Mouse (Mus musculus) megakaryocyte, embryonic 14.5 days (primary cell): ENCODE results near the gene Ggct.

ENCODE experiments used
- FLI1 ChIP-seq: IDR thresholded peaks from 2 replicates; pipeline ENCODE4 v1.6.1; 2012; ENCODE audit warnings: low read length, inconsistent platforms, mixed read lengths
- GATA1 ChIP-seq: IDR thresholded peaks from 3 replicates; pipeline ENCODE4 v1.6.1; 2012; ENCODE audit warnings: mixed read lengths, low read length, inconsistent platforms, borderline replicate concordance

DNA sequence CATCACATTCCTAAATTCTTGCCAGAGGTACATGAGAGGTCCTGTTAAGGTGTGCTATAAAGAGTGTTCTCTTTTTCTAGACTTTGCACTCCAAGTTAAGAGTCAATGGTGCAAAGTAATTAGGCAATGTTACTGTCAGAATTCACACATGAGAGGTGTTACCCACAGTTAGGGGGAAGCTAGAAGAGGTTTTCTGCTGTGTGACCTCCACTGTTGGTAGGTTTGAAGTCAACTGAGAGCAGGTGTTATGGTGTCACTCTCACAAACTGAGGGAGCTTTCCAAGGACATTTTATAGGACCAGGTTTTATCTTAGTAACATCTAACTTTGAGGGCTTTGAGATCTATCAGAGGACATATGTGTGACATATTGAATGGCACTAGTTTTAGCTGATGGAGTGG is 36.8 kb downstream of the Ggct start:
- TF ChIP-seq GATA1 (no peak), FLI1 (no peak)
